Mouse (Mus musculus): Measurements from ENCODE around the gene Rab1b. TPM values are rescaled to one million over a fixed set of nuclear protein-coding genes. Genes with fewer than 3 reads are reported as not detected.
A peak's percentile ranks its signal among the peaks of the same experiment; 100 is the strongest.

The Rab1b gene
- polyA plus RNA-seq, 1 experiment: 16.9 TPM

- TF ChIP-seq TAL1 (IDR thresholded peaks at IDR 0.05; ENCODE audit: low read length) (no peak), GATA1 (IDR thresholded peaks at IDR 0.05; ENCODE audit: low read length) (no peak)
- Histone ChIP-seq H3K36me3 (ENCODE audit: control insufficient read depth) (peaks cover 45% of the 10 kb centered on the region), H3K4me3 (replicated peaks) (peak overlapping the region; percentile 65), H3K9me3 (ENCODE audit: control insufficient read depth, low read length) (no peaks in the 10 kb centered on the region), H3K4me1 (ENCODE audit: control insufficient read depth) (peaks cover 52% of the 10 kb centered on the region), H3K27me3 (ENCODE audit: control insufficient read depth) (no peaks in the 10 kb centered on the region)
Observed at GRCm38 (mm10) chr19:5107556-5108270, 841 bp upstream of the Rab1b start.

GRCm38 (mm10) chr19:5106074-5106473, 798 bp downstream of the Rab1b start:
- peaks cover 52% of the 10 kb centered on the region for H3K36me3 ChIP-seq (ENCODE audit: control insufficient read depth)
- TF ChIP-seq GATA1 (IDR thresholded peaks at IDR 0.05; ENCODE audit: low read length) (no peak), TAL1 (IDR thresholded peaks at IDR 0.05; ENCODE audit: low read length) (no peak)
- H3K4me1 ChIP-seq (ENCODE audit: control insufficient read depth): peaks cover 52% of the 10 kb centered on the region
- H3K27me3 ChIP-seq (ENCODE audit: control insufficient read depth): no peaks in the 10 kb centered on the region
- no peaks in the 10 kb centered on the region for H3K9me3 ChIP-seq (ENCODE audit: control insufficient read depth, low read length)
- H3K4me3 ChIP-seq (replicated peaks): peak overlapping the region; percentile 65

- Histone ChIP-seq H3K36me3 (ENCODE audit: control insufficient read depth) (peaks cover 47% of the 10 kb centered on the region), H3K4me3 (replicated peaks) (peak within 1 kb of the TSS; percentile 47), H3K9me3 (ENCODE audit: control insufficient read depth, low read length) (no peaks in the 10 kb centered on the region), H3K27me3 (ENCODE audit: control insufficient read depth) (peaks cover 35% of the 10 kb centered on the region), H3K4me1 (ENCODE audit: control insufficient read depth) (peaks cover 40% of the 10 kb centered on the region)
- TF ChIP-seq GATA1 (IDR thresholded peaks at IDR 0.05; ENCODE audit: low read length) (no peak), TAL1 (IDR thresholded peaks at IDR 0.05; ENCODE audit: low read length) (no peak)
Observed at GRCm38 (mm10) chr19:5098363-5099143, 8.3 kb downstream of the Rab1b start, which contains the start of gene Cnih2. Cnih2 (minus strand) TSS chr19:5098521.

- Histone ChIP-seq H3K4me3 (replicated peaks) (peak overlapping the region; percentile 47), H3K4me1 (ENCODE audit: control insufficient read depth) (peaks cover 41% of the 10 kb centered on the region), H3K9me3 (ENCODE audit: control insufficient read depth, low read length) (no peaks in the 10 kb centered on the region), H3K27me3 (ENCODE audit: control insufficient read depth) (peaks cover 35% of the 10 kb centered on the region), H3K36me3 (ENCODE audit: control insufficient read depth) (peaks cover 46% of the 10 kb centered on the region)
- TF ChIP-seq GATA1 (IDR thresholded peaks at IDR 0.05; ENCODE audit: low read length) (no peak), TAL1 (IDR thresholded peaks at IDR 0.05; ENCODE audit: low read length) (no peak)
Observed at GRCm38 (mm10) chr19:5097521-5098362, 9.1 kb downstream of the Rab1b start.

- no peak overlapping the region for H3K4me3 ChIP-seq (replicated peaks)
- H3K9me3 ChIP-seq (ENCODE audit: control insufficient read depth, low read length): no peaks in the 10 kb centered on the region
- H3K27me3 ChIP-seq (ENCODE audit: control insufficient read depth): peaks cover 35% of the 10 kb centered on the region
- H3K36me3 ChIP-seq (ENCODE audit: control insufficient read depth): peaks cover 46% of the 10 kb centered on the region
- TF ChIP-seq TAL1 (IDR thresholded peaks at IDR 0.05; ENCODE audit: low read length): no peak
- TF ChIP-seq GATA1 (IDR thresholded peaks at IDR 0.05; ENCODE audit: low read length): no peak
- peaks cover 41% of the 10 kb centered on the region for H3K4me1 ChIP-seq (ENCODE audit: control insufficient read depth)
Observed at GRCm38 (mm10) chr19:5095887-5096474, 10.9 kb downstream of the Rab1b start.

GRCm38 (mm10) chr19:5094746-5095417, 12.0 kb downstream of the Rab1b start:
- H3K4me1 ChIP-seq (ENCODE audit: control insufficient read depth): peaks cover 41% of the 10 kb centered on the region
- peaks cover 43% of the 10 kb centered on the region for H3K36me3 ChIP-seq (ENCODE audit: control insufficient read depth)
- H3K9me3 ChIP-seq (ENCODE audit: control insufficient read depth, low read length): no peaks in the 10 kb centered on the region
- TF ChIP-seq GATA1 (IDR thresholded peaks at IDR 0.05; ENCODE audit: low read length) (no peak), TAL1 (IDR thresholded peaks at IDR 0.05; ENCODE audit: low read length) (no peak)
- no peak overlapping the region for H3K4me3 ChIP-seq (replicated peaks)
- H3K27me3 ChIP-seq (ENCODE audit: control insufficient read depth): peaks cover 35% of the 10 kb centered on the region

- Histone ChIP-seq H3K4me3 (replicated peaks) (no peak overlapping the region), H3K9me3 (ENCODE audit: control insufficient read depth, low read length) (no peaks in the 10 kb centered on the region), H3K4me1 (ENCODE audit: control insufficient read depth) (peaks cover 47% of the 10 kb centered on the region), H3K36me3 (ENCODE audit: control insufficient read depth) (peaks cover 41% of the 10 kb centered on the region), H3K27me3 (ENCODE audit: control insufficient read depth) (peaks cover 35% of the 10 kb centered on the region)
- TF ChIP-seq GATA1 (IDR thresholded peaks at IDR 0.05; ENCODE audit: low read length): no peak; the same call in 1 of the 2 replicates
- no peak for TF ChIP-seq TAL1 (IDR thresholded peaks at IDR 0.05; ENCODE audit: low read length)
Observed at GRCm38 (mm10) chr19:5094243-5094632, 12.6 kb downstream of the Rab1b start.

All from erythroblast, embryonic 14.5 days (primary cell).